Mouse (Mus musculus) megakaryocyte, embryonic 14.5 days (primary cell): ENCODE measurements around the gene P2ry10b.

ENCODE experiments used
- FLI1 ChIP-seq: IDR thresholded peaks from 2 replicates; pipeline ENCODE4 v1.6.1; 2012; ENCODE audit warnings: low read length, inconsistent platforms, mixed read lengths
- GATA1 ChIP-seq: IDR thresholded peaks from 3 replicates; pipeline ENCODE4 v1.6.1; 2012; ENCODE audit warnings: mixed read lengths, low read length, inconsistent platforms, borderline replicate concordance

DNA sequence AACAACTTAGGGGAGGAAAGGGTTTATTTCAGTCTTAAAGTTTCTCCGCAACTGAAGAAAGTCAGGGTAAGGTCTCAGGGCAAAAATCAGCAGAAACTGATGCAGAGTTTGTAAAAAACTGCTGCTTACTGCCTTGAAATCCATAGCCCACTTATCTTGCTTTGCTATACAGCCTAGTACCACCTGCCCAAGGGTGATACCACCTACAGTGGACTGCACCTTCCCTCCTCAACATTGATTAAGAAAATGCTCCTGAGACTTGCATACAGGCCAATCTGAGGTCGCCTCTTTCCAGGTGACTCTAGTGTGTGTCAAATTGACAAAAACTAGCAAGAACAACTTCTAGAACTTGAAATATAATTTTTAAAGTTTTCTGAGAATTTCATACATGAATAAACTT is 7.3 kb downstream of the P2ry10b start:
- TF ChIP-seq FLI1 (no peak), GATA1 (no peak)
